Mouse (Mus musculus): ENCODE results near the gene Vwa3b.

DNA sequence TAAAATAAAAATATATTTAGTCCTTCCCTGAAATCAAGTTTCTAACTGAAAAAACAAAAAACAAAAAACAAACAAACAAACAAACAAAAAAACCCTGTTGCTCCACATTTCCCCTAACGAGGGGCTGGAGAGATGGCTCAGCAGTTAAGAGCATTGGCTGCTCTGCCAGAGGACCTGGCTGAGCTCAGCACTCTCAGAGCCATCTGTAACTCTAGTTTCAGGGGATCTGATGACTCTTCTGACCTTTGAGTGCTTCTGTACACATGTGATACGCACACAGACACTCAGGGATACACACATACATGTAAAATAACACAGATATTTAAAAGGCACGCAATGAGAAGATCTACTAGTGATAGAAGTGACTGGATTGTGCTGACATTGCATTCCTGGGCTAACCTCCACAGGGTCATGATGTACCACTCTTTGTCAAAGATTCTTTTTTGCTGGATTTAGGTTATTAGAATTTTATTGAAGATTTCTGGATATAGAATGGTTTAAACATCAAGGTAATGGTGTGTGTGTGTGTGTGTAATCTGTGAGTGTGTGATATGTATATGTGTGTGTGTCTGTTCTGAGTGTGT, 14.7 kb upstream of the Vwa3b start:
- TF ChIP-seq CTCF (IDR thresholded peaks at IDR 0.05; ENCODE audit: extremely low read depth, insufficient read length, insufficient replicate concordance, low read depth, low read length) (no peak), POLR2A (IDR thresholded peaks at IDR 0.05; ENCODE audit: low read depth, low read length) (no peak)
